Mouse (Mus musculus) bone marrow macrophage, adult 2 months (primary cell): ENCODE measurements around the gene Stim1. TPM values are rescaled to one million over a fixed set of nuclear protein-coding genes. Genes with fewer than 3 reads are reported as not detected.

Experiments
- H3K27ac ChIP-seq: 2 replicates; pipeline ENCODE4 v1.5.1; 2012; ENCODE audit warnings: low read depth, low read length; ENCODE audit not compliant: insufficient read depth
- H3K4me1 ChIP-seq: 2 replicates; pipeline ENCODE4 v1.6.1; 2012; ENCODE audit warnings: low read length; ENCODE audit not compliant: control insufficient read depth, insufficient read depth
- H3K4me3 ChIP-seq: 2 replicates; pipeline ENCODE4 v1.5.1; 2012; ENCODE audit warnings: mild to moderate bottlenecking, low read length, moderate library complexity; ENCODE audit not compliant: insufficient read depth
- CTCF ChIP-seq: IDR thresholded peaks from 2 replicates; pipeline ENCODE4 v1.5.1; 2012; ENCODE audit warnings: low read depth, mild to moderate bottlenecking, low read length, moderate library complexity
- POLR2A ChIP-seq: IDR thresholded peaks from 2 replicates; pipeline ENCODE4 v1.6.1; 2012; ENCODE audit warnings: mild to moderate bottlenecking, low read depth, low read length, borderline replicate concordance
- polyA plus RNA-seq: library from polyadenylated mRNA; stranded (reverse); fragments of >200 nt; gene quantifications from 2 replicates; pipeline ENCODE4 v1.2.4, GENCODE M21; 2012; ENCODE audit not compliant: missing spikeins, insufficient read depth, insufficient read length

Gene Stim1
- polyA plus RNA-seq, 1 experiment, result 50.2 TPM

DNA sequence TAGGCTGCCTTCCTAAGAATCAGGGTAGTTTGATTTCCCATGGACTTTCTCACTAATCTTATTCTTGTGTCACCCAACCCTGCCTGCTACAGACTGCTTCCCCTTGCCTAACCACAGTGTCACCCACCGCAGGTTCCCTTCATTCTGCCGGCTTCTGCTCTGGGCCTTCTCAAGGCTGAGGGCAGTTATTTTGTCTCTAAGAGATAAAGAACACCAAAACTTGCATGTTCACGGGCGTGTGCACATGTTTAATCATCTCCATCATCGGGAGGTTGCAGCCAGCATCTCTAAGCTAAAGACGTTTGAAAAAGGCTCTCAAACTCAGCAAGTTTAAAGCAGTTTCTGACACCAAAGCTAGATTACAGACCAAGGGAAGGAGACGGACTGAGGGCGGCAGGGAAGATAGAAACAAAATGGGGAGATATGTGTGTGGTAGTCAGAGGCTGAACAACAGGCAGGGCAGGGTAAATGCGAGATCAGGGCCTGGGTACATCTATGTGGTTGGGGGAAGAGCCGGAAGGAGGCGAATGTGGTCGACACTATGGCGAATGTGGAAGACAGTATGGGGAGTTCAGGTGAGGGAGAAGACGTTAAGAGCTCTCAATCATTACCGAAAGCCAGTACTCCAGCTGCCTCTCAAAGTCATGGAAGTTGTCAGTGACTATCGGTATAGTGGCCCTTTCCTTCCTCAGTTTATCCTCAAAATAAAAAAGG, 18.8 kb upstream of the Stim1 start:
- H3K27ac ChIP-seq, result peak overlapping the region; percentile 93
- TF ChIP-seq CTCF (no peak), POLR2A (no peak)
- peaks cover 31% of the 10 kb centered on the region for H3K4me1 ChIP-seq
- peak overlapping the region; percentile 63 for H3K4me3 ChIP-seq

DNA sequence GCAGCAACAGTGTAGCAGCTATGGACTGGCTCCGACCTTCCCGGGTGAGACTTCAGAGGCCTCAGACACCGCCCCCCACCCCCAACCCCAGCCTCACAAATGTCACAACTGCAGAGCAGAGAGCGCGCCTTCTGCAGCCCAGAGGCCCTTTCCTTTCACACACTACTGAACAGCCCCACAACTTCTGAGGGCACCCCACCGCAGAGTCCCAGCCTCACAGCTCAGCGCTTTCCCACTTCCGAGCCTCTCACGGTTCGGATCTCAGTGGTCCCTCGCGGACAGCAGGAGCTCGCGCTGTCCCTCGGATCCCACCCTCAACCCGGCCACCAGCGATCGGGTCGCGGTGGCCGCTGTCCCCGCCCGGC, 18.1 kb upstream of the Stim1 start:
- Histone ChIP-seq H3K4me3 (peak overlapping the region; percentile 63), H3K4me1 (peaks cover 25% of the 10 kb centered on the region), H3K27ac (peak overlapping the region; percentile 93)
- TF ChIP-seq CTCF (no peak), POLR2A (no peak)

DNA sequence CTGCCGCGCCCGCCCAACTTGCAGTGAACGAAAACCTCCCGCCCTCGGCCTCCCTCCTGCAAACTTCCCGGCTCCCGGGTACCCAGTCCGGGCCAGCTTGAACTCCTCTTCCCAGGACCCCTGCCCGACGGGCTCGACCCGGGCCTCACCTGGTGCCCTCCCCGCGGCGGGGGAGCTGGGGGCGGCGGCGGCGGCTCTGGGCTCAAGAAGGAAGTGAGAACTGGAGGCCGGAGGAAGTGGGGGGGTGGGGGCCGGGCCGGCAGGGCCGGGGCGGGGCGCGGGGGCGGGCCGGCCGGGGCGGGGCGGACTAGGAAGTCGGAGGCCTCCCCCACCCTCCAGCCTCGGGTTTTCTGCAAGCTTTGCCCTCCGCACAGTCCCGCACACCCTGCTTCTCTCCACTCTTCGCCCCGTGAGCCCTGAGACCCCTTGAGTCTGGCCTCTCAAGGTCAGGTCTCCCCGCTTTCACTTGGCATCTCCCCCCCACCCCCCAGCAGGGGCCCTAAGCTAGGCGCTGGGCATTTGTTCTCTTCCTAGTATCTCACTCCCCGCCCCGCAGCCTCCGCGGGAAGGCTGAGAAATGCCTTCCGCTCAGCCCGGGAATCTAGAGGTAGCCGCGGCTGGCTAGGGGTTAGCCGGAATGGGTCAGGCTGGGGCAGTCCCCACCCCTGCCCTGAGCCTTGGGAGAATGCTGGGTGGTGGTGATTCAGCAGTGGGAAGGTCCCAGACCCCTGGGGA, 17.5 kb upstream of the Stim1 start:
- H3K4me1 ChIP-seq, result peaks cover 20% of the 10 kb centered on the region
- H3K27ac ChIP-seq, result peak overlapping the region; percentile 99
- TF ChIP-seq POLR2A, result no peak
- TF ChIP-seq CTCF, result 0 out of 2 replicates have a peak, but pooled peaks have one; percentile 2
- peak overlapping the region; percentile 74 for H3K4me3 ChIP-seq

DNA sequence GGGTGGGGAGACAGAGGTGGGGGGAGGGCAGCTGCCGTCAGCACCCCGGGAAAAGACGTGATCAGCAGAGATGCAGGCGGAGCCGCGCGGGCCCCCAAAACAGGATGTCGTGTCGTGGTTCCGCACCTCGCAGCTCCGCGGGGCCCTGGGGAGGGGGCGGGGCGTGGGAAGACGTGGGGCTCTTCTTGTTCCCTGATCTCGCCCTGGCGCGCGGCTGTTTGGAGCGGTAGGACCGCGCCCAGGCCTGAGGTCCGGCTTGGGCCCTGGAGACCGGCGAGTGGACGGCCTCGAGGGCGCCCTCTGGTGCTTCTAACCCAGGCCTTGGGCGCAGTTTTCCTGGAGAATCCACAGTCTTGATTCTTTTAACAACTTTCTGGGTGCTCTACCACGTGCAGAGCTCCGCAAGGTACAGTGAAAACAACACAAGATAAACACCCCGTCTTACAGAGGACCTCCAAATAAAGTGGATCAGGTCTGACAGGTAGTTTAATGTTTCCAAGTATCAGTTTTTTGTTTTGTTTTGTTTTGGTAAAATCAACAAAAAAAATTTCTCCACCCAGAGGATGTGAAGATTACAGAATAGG, 16.9 kb upstream of the Stim1 start:
- peak overlapping the region; percentile 99 for H3K27ac ChIP-seq
- peak; percentile 47; the same call in 1 of the 2 replicates for TF ChIP-seq POLR2A
- 0 out of 2 replicates have a peak, but pooled peaks have one; percentile 12 for TF ChIP-seq CTCF
- H3K4me1 ChIP-seq, result peaks cover 15% of the 10 kb centered on the region
- H3K4me3 ChIP-seq, result peak overlapping the region; percentile 74

DNA sequence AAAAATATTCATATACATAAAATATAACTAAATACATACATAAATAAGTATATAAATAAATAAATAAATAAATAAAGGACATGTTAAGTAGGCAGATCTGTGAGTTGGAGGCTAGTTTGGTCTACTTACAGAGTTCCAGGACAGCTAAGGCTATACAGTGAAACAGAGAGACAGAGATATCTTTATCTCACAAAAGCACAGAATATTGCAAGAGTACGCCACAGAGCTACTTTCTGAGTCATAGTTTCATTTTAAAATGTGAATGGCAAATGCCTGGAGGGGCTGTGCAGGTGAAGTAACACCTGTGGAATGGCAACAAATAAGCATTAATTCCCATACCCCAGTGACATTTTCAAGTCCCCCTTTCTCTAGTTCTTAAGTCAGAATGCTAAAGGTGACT, 14.0 kb upstream of the Stim1 start:
- H3K4me3 ChIP-seq, result no peak overlapping the region
- H3K27ac ChIP-seq, result no peak overlapping the region
- no peak for TF ChIP-seq CTCF
- TF ChIP-seq POLR2A, result no peak
- H3K4me1 ChIP-seq, result peaks cover 7% of the 10 kb centered on the region

DNA sequence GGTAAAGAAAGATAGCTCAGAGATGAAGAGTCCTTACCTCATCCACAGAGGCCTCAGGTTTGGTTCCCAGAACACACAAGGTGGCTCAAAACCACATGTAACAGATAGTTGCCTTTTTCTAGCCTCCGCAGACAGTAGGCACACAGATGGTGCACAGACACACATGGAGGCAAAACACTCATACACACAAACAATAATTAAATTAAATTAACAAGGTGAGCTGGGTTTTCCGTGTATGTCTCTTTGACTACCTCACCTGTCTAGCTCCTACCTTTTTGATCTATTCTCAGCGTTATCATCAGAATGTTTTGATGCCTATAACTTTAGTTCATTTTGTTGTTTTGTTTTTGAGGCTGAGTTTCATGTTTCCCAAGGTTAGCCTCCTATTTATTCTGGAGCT, 11.7 kb upstream of the Stim1 start, which contains the start of gene Rhog:
TSS of gene Rhog (minus strand) at position 101 of the 400 bp plus-strand sequence.
- no peak within 1 kb of the TSS for H3K4me3 ChIP-seq
- H3K4me1 ChIP-seq, result peaks cover 12% of the 10 kb centered on the region
- TF ChIP-seq CTCF (no peak), POLR2A (no peak)

DNA sequence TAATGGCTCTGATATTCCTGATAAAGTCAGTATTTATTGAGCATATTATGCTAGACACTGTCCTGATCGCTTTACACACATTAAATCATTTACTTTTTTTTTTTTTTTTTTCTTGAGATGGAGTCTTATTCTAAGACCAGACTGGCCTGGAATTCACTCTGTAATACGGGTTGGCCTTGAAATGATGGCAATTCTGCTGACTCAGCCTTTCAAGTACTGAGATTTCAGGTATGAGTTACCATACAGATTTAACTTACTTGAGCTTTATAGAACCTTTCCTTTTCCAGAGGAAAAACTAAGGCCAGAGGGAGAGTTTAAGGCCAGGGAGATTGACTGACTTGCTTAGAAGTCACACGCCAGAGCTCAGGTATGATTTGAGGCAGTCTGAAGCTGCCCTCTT, 11.0 kb upstream of the Stim1 start:
- Histone ChIP-seq H3K4me3 (no peak overlapping the region), H3K4me1 (peaks cover 7% of the 10 kb centered on the region)

More for the DNA sequence above, 11.7 kb upstream of the Stim1 start, which contains the start of gene Rhog:
- no peak within 1 kb of the TSS for H3K27ac ChIP-seq

DNA sequence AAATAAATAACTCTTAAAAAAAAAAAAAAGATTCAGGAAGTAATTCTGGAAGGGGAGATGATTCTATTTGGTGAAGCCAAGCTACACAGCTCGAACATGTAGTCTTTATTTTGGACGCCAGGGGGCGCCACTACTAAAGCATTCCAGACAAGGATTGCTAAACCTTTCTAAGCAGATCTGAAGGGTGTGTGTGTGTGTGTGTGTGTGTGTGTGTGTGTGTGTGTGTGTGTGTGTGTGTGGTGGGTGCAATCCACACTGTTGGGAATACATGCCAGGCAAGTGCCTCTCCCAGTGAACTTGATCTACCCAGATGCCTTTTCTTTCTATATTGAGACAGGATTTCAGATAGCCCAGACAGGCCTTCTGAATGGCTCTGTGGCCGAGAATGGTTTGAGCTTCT, 9.4 kb upstream of the Stim1 start:
- Histone ChIP-seq H3K4me1 (peaks cover 7% of the 10 kb centered on the region), H3K4me3 (no peak overlapping the region), H3K27ac (no peak overlapping the region)
- peak; percentile 5; the same call in 1 of the 2 replicates for TF ChIP-seq CTCF
- TF ChIP-seq POLR2A, result no peak

More for the DNA sequence above, 11.0 kb upstream of the Stim1 start:
- H3K27ac ChIP-seq, result no peak overlapping the region
- TF ChIP-seq POLR2A (no peak), CTCF (no peak)

DNA sequence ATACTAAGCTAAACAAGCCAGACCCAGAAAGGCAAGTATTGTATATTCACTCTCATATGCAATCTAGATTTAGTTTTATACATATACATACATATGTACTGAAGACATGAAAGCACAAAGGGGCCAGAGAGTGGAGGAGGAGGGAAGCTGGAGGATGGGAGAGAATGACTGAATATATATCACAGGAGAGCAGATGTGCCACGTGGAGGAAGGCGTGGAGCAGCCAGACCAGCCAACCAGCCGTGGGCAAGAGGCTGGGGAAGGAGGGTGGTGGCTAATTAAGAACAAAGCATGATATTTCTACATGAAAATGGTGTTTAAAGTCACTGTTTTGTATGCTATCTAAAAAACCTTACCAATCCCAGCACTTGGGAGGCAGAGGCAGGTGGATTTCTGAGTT, 8.9 kb upstream of the Stim1 start:
- TF ChIP-seq CTCF, result no peak
- no peak for TF ChIP-seq POLR2A
- Histone ChIP-seq H3K27ac (no peak overlapping the region), H3K4me1 (peaks cover 7% of the 10 kb centered on the region), H3K4me3 (no peak overlapping the region)
